Mouse (Mus musculus) limb, embryonic 14.5 days (tissue): ENCODE measurements around the gene Bpifb4. TPM values are rescaled to one million over a fixed set of nuclear protein-coding genes. Genes with fewer than 3 reads are reported as not detected.

Experiments used
- ATAC-seq: fragments of 200-750 bp; cut with Nextera tagmentation; 2 replicates; pipeline ENCODE4 v1.8.0; 2017; ENCODE audit warnings: low read depth, moderate number of reproducible peaks, moderate TSS enrichment; ENCODE audit not compliant: low FRiP score
- DNase-seq: peaks from one replicate; pipeline ENCODE4 v3.0.0-alpha.2; 2015; ENCODE audit warnings: low spot score
- H3K27ac ChIP-seq: fragments of 300-500 bp; sonication (generic); replicated peaks from 2 replicates; pipeline ENCODE4 v1.5.1; 2014; ENCODE audit warnings: low read depth, mild to moderate bottlenecking, low read length, moderate library complexity, mixed read lengths
- H3K27me3 ChIP-seq: fragments of 300-500 bp; sonication (generic); 2 replicates; pipeline ENCODE4 v1.6.1; 2014; ENCODE audit warnings: low read length, mixed read lengths; ENCODE audit not compliant: control insufficient read depth, insufficient read depth
- H3K36me3 ChIP-seq: fragments of 300-500 bp; sonication (generic); 2 replicates; pipeline ENCODE4 v1.6.1; 2014; ENCODE audit warnings: mild to moderate bottlenecking, low read length, moderate library complexity, mixed read lengths; ENCODE audit not compliant: control insufficient read depth, insufficient read depth
- H3K4me1 ChIP-seq: fragments of 300-500 bp; sonication (generic); 2 replicates; pipeline ENCODE4 v1.6.1; 2014; ENCODE audit warnings: antibody characterized with exemption, low read length, mixed read lengths; ENCODE audit not compliant: control insufficient read depth, insufficient read depth
- H3K4me2 ChIP-seq: fragments of 300-500 bp; sonication (generic); replicated peaks from 2 replicates; pipeline ENCODE4 v1.6.1; 2014; ENCODE audit warnings: low read depth, mild to moderate bottlenecking, low read length, moderate library complexity; ENCODE audit not compliant: severe bottlenecking
- H3K4me3 ChIP-seq: fragments of 300-500 bp; sonication (generic); replicated peaks from 2 replicates; pipeline ENCODE4 v1.5.1; 2014; ENCODE audit warnings: low read length
- H3K9ac ChIP-seq: fragments of 300-500 bp; sonication (generic); 2 replicates; pipeline ENCODE4 v1.6.1; 2014; ENCODE audit warnings: mild to moderate bottlenecking, low read depth, low read length, moderate library complexity; ENCODE audit not compliant: severe bottlenecking
- H3K9me3 ChIP-seq: fragments of 300-500 bp; sonication (generic); 2 replicates; pipeline ENCODE4 v1.6.1; 2016; ENCODE audit warnings: low read length; ENCODE audit not compliant: control insufficient read depth
- POLR2A ChIP-seq: fragments of 200-500 bp; IDR thresholded peaks from 2 replicates; pipeline ENCODE4 v1.8.0; 2012; ENCODE audit warnings: inconsistent platforms, mild to moderate bottlenecking, moderate library complexity, borderline replicate concordance; ENCODE audit not compliant: insufficient read depth, insufficient read length; ENCODE audit errors: extremely low read depth
- WGBS: fragments of 180-500 bp; shearing (Covaris S2); extraction: QIAGEN DNeasy Blood & Tissue Kit; methylation state at CpG from one replicate; pipeline ENCODE4 v1.1.7; 2014; 5-methylcytosine and 5-hydroxymethylcytosine counted together
- polyA plus RNA-seq, 2 experiments: library from polyadenylated mRNA; depleted of rRNA in 1 of 2; stranded (reverse) in 1 of 2; unstranded in 1 of 2; fragments of >200 nt; fragmentation: Nextera tagmentation in 1 of 2; extraction: Ambion mirVana in 1 of 2; gene quantifications; 2 replicates each; pipeline versions ENCODE4 v1.2.1 to v1.2.3; 2012 to 2014

Bpifb4 gene
- polyA plus RNA-seq (2012; rRNA removed) (not detected in 2 replicates), polyA plus RNA-seq (2014; fragmentation: Nextera tagmentation; extraction: Ambion mirVana) (not detected in 2 replicates)

- no peaks in the 10 kb centered on the region for H3K36me3 ChIP-seq
- H3K9ac ChIP-seq = no peak within 1 kb of the TSS
- no peak for TF ChIP-seq POLR2A
- no peaks in the 10 kb centered on the region for H3K4me1 ChIP-seq
- no peaks in the 10 kb centered on the region for H3K9me3 ChIP-seq
- H3K27ac ChIP-seq = no peak within 1 kb of the TSS
- WGBS = 74% methylated on average over 5 of the region's 5 CpGs
- H3K4me3 ChIP-seq = no peak within 1 kb of the TSS
- H3K4me2 ChIP-seq = no peak within 1 kb of the TSS
- no peaks in the 10 kb centered on the region for H3K27me3 ChIP-seq
- ATAC-seq (no peak), DNase-seq (no peak)
Measured at GRCm38 (mm10) chr2:153937843-153938242, at the start of gene Bpifb4. Bpifb4 (plus strand) TSS chr2:153938212.

- WGBS = 71% methylated on average over 5 of the region's 5 CpGs
- TF ChIP-seq POLR2A = no peak
- H3K36me3 ChIP-seq = no peaks in the 10 kb centered on the region
- H3K4me2 ChIP-seq = no peak overlapping the region
- ATAC-seq (no peak), DNase-seq (no peak)
- no peaks in the 10 kb centered on the region for H3K4me1 ChIP-seq
- H3K9ac ChIP-seq = no peak overlapping the region
- H3K27me3 ChIP-seq = no peaks in the 10 kb centered on the region
- no peak overlapping the region for H3K4me3 ChIP-seq
- H3K27ac ChIP-seq = no peak overlapping the region
- no peaks in the 10 kb centered on the region for H3K9me3 ChIP-seq
Measured at GRCm38 (mm10) chr2:153899111-153899510, 38.9 kb upstream of the Bpifb4 start.

GRCm38 (mm10) chr2:153900088-153900487, 37.9 kb upstream of the Bpifb4 start, which contains the start of gene Bpifb6:
Bpifb6 (plus strand) TSS chr2:153900388.
- no peaks in the 10 kb centered on the region for H3K36me3 ChIP-seq
- no peak for ATAC-seq
- H3K4me3 ChIP-seq = no peak within 1 kb of the TSS
- no peaks in the 10 kb centered on the region for H3K4me1 ChIP-seq
- H3K27ac ChIP-seq = no peak within 1 kb of the TSS
- TF ChIP-seq POLR2A = no peak
- no peaks in the 10 kb centered on the region for H3K27me3 ChIP-seq
- no peak within 1 kb of the TSS for H3K9ac ChIP-seq
- H3K4me2 ChIP-seq = no peak within 1 kb of the TSS
- H3K9me3 ChIP-seq = no peaks in the 10 kb centered on the region
- 64% methylated on average over 4 of the region's 4 CpGs for WGBS
- DNase-seq = no peak

- no peaks in the 10 kb centered on the region for H3K4me1 ChIP-seq
- H3K36me3 ChIP-seq = no peaks in the 10 kb centered on the region
- no peak overlapping the region for H3K4me2 ChIP-seq
- TF ChIP-seq POLR2A = no peak
- H3K9me3 ChIP-seq = no peaks in the 10 kb centered on the region
- H3K27ac ChIP-seq = no peak overlapping the region
- no peak overlapping the region for H3K9ac ChIP-seq
- DNase-seq (no peak), ATAC-seq (no peak)
- 82% methylated on average over 6 of the region's 6 CpGs for WGBS
- H3K27me3 ChIP-seq = no peaks in the 10 kb centered on the region
- H3K4me3 ChIP-seq = no peak overlapping the region
Measured at GRCm38 (mm10) chr2:153902726-153903125, 35.3 kb upstream of the Bpifb4 start.

GRCm38 (mm10) chr2:153906626-153907025, 31.4 kb upstream of the Bpifb4 start:
- Histone ChIP-seq H3K4me1 (no peaks in the 10 kb centered on the region), H3K36me3 (no peaks in the 10 kb centered on the region), H3K27me3 (no peaks in the 10 kb centered on the region), H3K9me3 (no peaks in the 10 kb centered on the region), H3K4me2 (no peak overlapping the region), H3K27ac (no peak overlapping the region), H3K4me3 (no peak overlapping the region), H3K9ac (no peak overlapping the region)
- no peak for TF ChIP-seq POLR2A
- DNase-seq (no peak), ATAC-seq (no peak)
- 92% methylated on average over 4 of the region's 4 CpGs for WGBS

- ATAC-seq = no peak; the same call in 1 of the 2 replicates
Measured at GRCm38 (mm10) chr2:153914151-153914550, 23.9 kb upstream of the Bpifb4 start.

More at GRCm38 (mm10) chr2:153914151-153914550, 23.9 kb upstream of the Bpifb4 start:
- no peak for TF ChIP-seq POLR2A
- DNase-seq = no peak
- 72% methylated on average over 5 of the region's 5 CpGs for WGBS
- no peak overlapping the region for H3K4me2 ChIP-seq
- no peak overlapping the region for H3K4me3 ChIP-seq
- H3K27ac ChIP-seq = no peak overlapping the region
- no peaks in the 10 kb centered on the region for H3K27me3 ChIP-seq
- no peak overlapping the region for H3K9ac ChIP-seq
- no peaks in the 10 kb centered on the region for H3K9me3 ChIP-seq
- H3K36me3 ChIP-seq = no peaks in the 10 kb centered on the region
- H3K4me1 ChIP-seq = no peaks in the 10 kb centered on the region
